Comparison of ENCODE assay signal across 8 mouse cellular contexts in genomic region chr4:133815635-133816503, GRCm38 (mm10). TPM values are rescaled to one million over a fixed set of nuclear protein-coding genes. Genes with fewer than 3 reads are reported as not detected.
DNase-seq lines count a peak whose midpoint lies in the region; TF ChIP-seq lines count a peak whose summit lies in the region.

No protein-coding gene starts in this region.

- peaks cover 7% of the 10 kb centered on the region for H3K4me1 ChIP-seq in testis, adult 2 months (ENCODE audit: control insufficient read depth, insufficient read depth, low read length)

- no peaks in the 10 kb centered on the region for H3K27me3 ChIP-seq in testis, adult 2 months (ENCODE audit: control insufficient read depth, insufficient read depth, low read length)

- H3K4me3 ChIP-seq in testis, adult 2 months (ENCODE audit: control insufficient read depth, low read depth, low read length) = peak overlapping the region; percentile 67
- H3K4me3 ChIP-seq in macrophage (ENCODE audit: inconsistent target) = no peak overlapping the region

- peak overlapping the region; percentile 40; the same call in 1 of the 2 replicates for H3K27ac ChIP-seq in testis, adult 2 months (ENCODE audit: control insufficient read depth, insufficient read depth, low read depth, low read length)
- H3K27ac ChIP-seq in macrophage = peak overlapping the region; percentile 89

- 24% methylated on average over 16 of the region's 16 CpGs for WGBS in macrophage (ENCODE audit: missing documents)

- TF ChIP-seq POLR2A in testis, adult 2 months (IDR thresholded peaks at IDR 0.05; ENCODE audit: control insufficient read depth, low read depth, low read length) = peak; percentile 22; the same call in 1 of the 2 replicates

- no peak for TF ChIP-seq CTCF in testis, adult 2 months (IDR thresholded peaks at IDR 0.05; ENCODE audit: control insufficient read depth, insufficient read depth, insufficient replicate concordance, low read depth, low read length)

- DNase-seq in testis, postnatal 10 days (ENCODE audit: low spot score) = no peak
- DNase-seq in gonadal fat pad, adult 2 months (ENCODE audit: low read depth) = peak; percentile 77
- DNase-seq in kidney, adult 9 months = peak; percentile 49
- no peak for DNase-seq in ovary, postnatal 14 days (ENCODE audit: low spot score)
- DNase-seq in right cerebral cortex, postnatal 25 days = no peak
- no peak for DNase-seq in urinary bladder, postnatal 25 days (ENCODE audit: low spot score)

- no peaks in the 10 kb centered on the region for H3K36me3 ChIP-seq in testis, adult 2 months (ENCODE audit: control insufficient read depth, insufficient read depth, low read length)
- no peaks in the 10 kb centered on the region for H3K36me3 ChIP-seq in macrophage (ENCODE audit: inconsistent target)

- H3K79me2 ChIP-seq in macrophage (ENCODE audit: inconsistent target) = no peaks in the 10 kb centered on the region

RNA-seq across cellular contexts. Expression of gene Arid1a, which starts 59.3 kb away (rescaled TPM):
- polyA plus RNA-seq in testis, adult 2 months (2012; rRNA removed) = 33.9 and 36.4 TPM in 2 replicates
- polyA plus RNA-seq in gonadal fat pad, adult 2 months (2012; rRNA removed) = 29.7 and 49.4 TPM in 2 replicates
- total RNA-seq in macrophage (2018; cell fraction: chromatin; rRNA removed) = 100 to 1,000 TPM in 19 of 26 experiments, 10 to 100 TPM in 7; 28.1 to 299 (median 129) TPM
- total RNA-seq in macrophage (2018; cell fraction: cytosol; rRNA removed) = 10 to 100 TPM; 27.8 to 61.2 (median 49.8) TPM
- 100 to 1,000 TPM in 11 of 26 experiments, 10 to 100 TPM in 15; 30.5 to 188 (median 96.9) TPM for total RNA-seq in macrophage (2018; cell fraction: nucleus; rRNA removed)
- 24.4 to 30.0 TPM (median 27.9 TPM) in 3 replicates for polyA plus RNA-seq in macrophage (2018)

Comparison
In these comparisons a context has a peak if more than half of its experiments do, and no peak if none do; other contexts are left out.
1. DNase-seq: peak in gonadal fat pad, adult 2 months (single experiment) and kidney, adult 9 months (single experiment); none in testis, postnatal 10 days (single experiment), ovary, postnatal 14 days (single experiment), right cerebral cortex, postnatal 25 days (single experiment) and urinary bladder, postnatal 25 days (single experiment).